Mouse (Mus musculus): ENCODE data around the gene Sec23a.

GRCm38 (mm10) chr12:59052470-59052869 is 40.7 kb upstream of the Sec23a start:
- no peak for TF ChIP-seq CTCF (IDR thresholded peaks at IDR 0.05; ENCODE audit: control insufficient read depth, insufficient read depth, insufficient read length)
- no peak for TF ChIP-seq CEBPB (IDR thresholded peaks at IDR 0.05; ENCODE audit: low read depth)
- TF ChIP-seq USF1 (IDR thresholded peaks at IDR 0.05; ENCODE audit: low read depth), result no peak
- TF ChIP-seq MYOD1 (IDR thresholded peaks at IDR 0.05; ENCODE audit: control insufficient read depth, insufficient read length, low read depth), result no peak
